ENCODE assay signal across 21 mouse cellular contexts in the genomic region with DNA sequence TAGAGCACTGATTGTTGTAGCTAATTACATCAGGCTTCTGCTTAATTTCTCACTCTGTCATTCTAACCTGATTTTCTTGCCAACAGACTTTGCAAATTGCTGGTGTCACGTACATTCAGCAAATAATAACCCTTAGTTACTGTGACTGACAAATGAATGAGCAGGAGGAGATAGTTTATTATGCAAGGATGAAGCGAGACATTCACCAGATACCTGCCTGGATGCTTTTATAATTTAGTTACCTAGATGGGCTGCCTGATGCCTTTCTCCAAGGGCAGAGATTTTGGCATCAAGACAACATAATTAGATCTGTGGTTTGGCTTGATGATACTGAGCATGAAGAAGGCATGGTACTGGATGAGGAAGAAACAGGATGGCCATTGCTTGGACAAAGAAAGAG.
DNase-seq lines count a peak whose midpoint lies in the region; ATAC-seq and TF ChIP-seq lines count a peak whose summit lies in the region.
"Had no signal": no experiment of that assay in that cellular context is flagged by ENCODE, and none has a peak within 500 bp of the region (broad histone marks: within the 10 kb centered on the region; RNA-seq: fewer than 3 reads in every experiment).

No protein-coding gene starts in this region.

- H3K4me3 ChIP-seq in forebrain, embryonic 14.5 days (ENCODE audit: low read depth, low read length) = no peak overlapping the region
- no peak overlapping the region for H3K4me3 ChIP-seq in forebrain, embryonic 11.5 days (ENCODE audit: low read depth, low read length)
- H3K4me3 ChIP-seq in stomach, embryonic 14.5 days (ENCODE audit: low read depth, low read length) = no peak overlapping the region
- H3K4me3 ChIP-seq in stomach, postnatal 0 days (ENCODE audit: low read depth, low read length) = no peak overlapping the region
- no peak overlapping the region for H3K4me3 ChIP-seq in lung, adult 2 months (replicated peaks; ENCODE audit: extremely low read depth, low read depth, low read length)
- H3K4me3 ChIP-seq: embryonic facial prominence, embryonic 10.5 days; heart, embryonic 13.5 days; hindbrain, embryonic 15.5 days had no signal

- TF ChIP-seq EP300 in stomach, postnatal 0 days (optimal IDR thresholded peaks at IDR 0.05) = no peak

- H3K9me3 ChIP-seq in forebrain, embryonic 14.5 days (replicated peaks; ENCODE audit: control insufficient read depth, low read length) = no peaks in the 10 kb centered on the region
- no peaks in the 10 kb centered on the region for H3K9me3 ChIP-seq in forebrain, embryonic 11.5 days (ENCODE audit: control insufficient read depth, low read length)
- H3K9me3 ChIP-seq in stomach, embryonic 14.5 days (ENCODE audit: control insufficient read depth, low read depth, low read length) = no peaks in the 10 kb centered on the region
- H3K9me3 ChIP-seq in stomach, postnatal 0 days (ENCODE audit: control insufficient read depth, low read length) = no peaks in the 10 kb centered on the region
- H3K9me3 ChIP-seq: G1E; heart, embryonic 13.5 days; hindbrain, embryonic 15.5 days had no signal

- no peak overlapping the region for H3K4me2 ChIP-seq in forebrain, embryonic 14.5 days (ENCODE audit: low read length)
- H3K4me2 ChIP-seq in forebrain, embryonic 11.5 days (ENCODE audit: low read depth, low read length, severe bottlenecking) = no peak overlapping the region
- H3K4me2 ChIP-seq in stomach, embryonic 14.5 days (replicated peaks; ENCODE audit: low read depth, low read length) = no peak overlapping the region
- no peak overlapping the region for H3K4me2 ChIP-seq in stomach, postnatal 0 days (replicated peaks; ENCODE audit: low read depth)
- H3K4me2 ChIP-seq: heart, embryonic 13.5 days; hindbrain, embryonic 15.5 days had no signal

- no peak overlapping the region for H3K9ac ChIP-seq in forebrain, embryonic 14.5 days (ENCODE audit: low read length)
- no peak overlapping the region for H3K9ac ChIP-seq in forebrain, embryonic 11.5 days (ENCODE audit: low read length)
- H3K9ac ChIP-seq in stomach, embryonic 14.5 days (replicated peaks; ENCODE audit: low read depth, low read length) = no peak overlapping the region
- H3K9ac ChIP-seq in stomach, postnatal 0 days (ENCODE audit: low read length) = no peak overlapping the region
- H3K9ac ChIP-seq: heart, embryonic 13.5 days; hindbrain, embryonic 15.5 days had no signal

- H3K36me3 ChIP-seq in forebrain, embryonic 14.5 days (ENCODE audit: control insufficient read depth, insufficient read depth, low read length) = no peaks in the 10 kb centered on the region
- no peaks in the 10 kb centered on the region for H3K36me3 ChIP-seq in forebrain, embryonic 11.5 days (ENCODE audit: control insufficient read depth, insufficient read depth, low read length)
- H3K36me3 ChIP-seq in stomach, embryonic 14.5 days (ENCODE audit: control insufficient read depth, insufficient read depth, low read length) = no peaks in the 10 kb centered on the region
- H3K36me3 ChIP-seq in stomach, postnatal 0 days (ENCODE audit: control insufficient read depth, insufficient read depth, low read length) = no peaks in the 10 kb centered on the region
- H3K36me3 ChIP-seq: embryonic facial prominence, embryonic 10.5 days; G1E; heart, embryonic 13.5 days; hindbrain, embryonic 15.5 days had no signal

- no peak for TF ChIP-seq CTCF in stomach, postnatal 0 days (IDR thresholded peaks at IDR 0.05; ENCODE audit: low read depth)
- TF ChIP-seq CTCF in lung, adult 2 months (IDR thresholded peaks at IDR 0.05; ENCODE audit: insufficient read depth, low read length) = no peak

- peak; percentile 14 to 49 for DNase-seq in adrenal gland, adult (ENCODE audit: inconsistent age in 2 of 2, low spot score in 1 of 2)
- DNase-seq in adrenal gland, adult 18-20 months (ENCODE audit: low spot score in 2 of 2) = no peak
- peak; percentile 42 for DNase-seq in forebrain, embryonic 14.5 days (ENCODE audit: low spot score)
- no peak for DNase-seq in forebrain, embryonic 11.5 days (ENCODE audit: low spot score)
- DNase-seq in stomach, postnatal 0 days (ENCODE audit: low spot score) = no peak
- DNase-seq in lung, adult 2 months = no peak
- DNase-seq: adrenal gland, postnatal 25 days; B cell, adult 2 months; cerebellum, adult 11-12 months; cerebellum, adult 9-10 months; cerebellum, postnatal 25 days; gastrocnemius, postnatal 36 days; heart, adult 11 months; heart, postnatal 36 days; kidney, adult 18-20 months had no signal

- no peaks in the 10 kb centered on the region for H3K4me1 ChIP-seq in forebrain, embryonic 14.5 days (ENCODE audit: control insufficient read depth, insufficient read depth, low read length)
- no peaks in the 10 kb centered on the region for H3K4me1 ChIP-seq in forebrain, embryonic 11.5 days (replicated peaks; ENCODE audit: control insufficient read depth, insufficient read depth, low read length)
- H3K4me1 ChIP-seq in stomach, embryonic 14.5 days (ENCODE audit: control insufficient read depth, insufficient read depth, low read length) = no peaks in the 10 kb centered on the region
- no peaks in the 10 kb centered on the region for H3K4me1 ChIP-seq in stomach, postnatal 0 days (replicated peaks; ENCODE audit: control insufficient read depth, insufficient read depth)
- H3K4me1 ChIP-seq in lung, adult 2 months (ENCODE audit: control insufficient read depth, insufficient read depth, low read length) = no peaks in the 10 kb centered on the region
- H3K4me1 ChIP-seq: embryonic facial prominence, embryonic 10.5 days; hindbrain, embryonic 15.5 days had no signal

- no peak for ATAC-seq in forebrain, embryonic 14.5 days
- no peak for ATAC-seq in forebrain, embryonic 11.5 days (replicated peaks; ENCODE audit: low FRiP score)
- ATAC-seq in stomach, embryonic 14.5 days (ENCODE audit: insufficient number of reproducible peaks, insufficient read depth, low FRiP score, low read depth) = peak; percentile 42; the same call in 1 of the 2 replicates
- no peak; the same call in 1 of the 2 replicates for ATAC-seq in stomach, postnatal 0 days (ENCODE audit: low FRiP score, low TSS enrichment)
- ATAC-seq: CD4-positive, CD25-positive, alpha-beta regulatory T cell, adult 4 months had no signal

- no peaks in the 10 kb centered on the region for H3K27me3 ChIP-seq in forebrain, embryonic 14.5 days (replicated peaks; ENCODE audit: control insufficient read depth, insufficient read depth, low read length)
- no peaks in the 10 kb centered on the region for H3K27me3 ChIP-seq in forebrain, embryonic 11.5 days (ENCODE audit: control insufficient read depth, insufficient read depth, low read length)
- H3K27me3 ChIP-seq in stomach, embryonic 14.5 days (ENCODE audit: control insufficient read depth, insufficient read depth, low read length) = no peaks in the 10 kb centered on the region
- H3K27me3 ChIP-seq in stomach, postnatal 0 days (ENCODE audit: control insufficient read depth, insufficient read depth, low read length) = no peaks in the 10 kb centered on the region
- H3K27me3 ChIP-seq: heart, embryonic 13.5 days; hindbrain, embryonic 15.5 days had no signal

- no peak overlapping the region for H3K27ac ChIP-seq in forebrain, embryonic 14.5 days (ENCODE audit: low read depth, low read length)
- H3K27ac ChIP-seq in forebrain, embryonic 11.5 days (ENCODE audit: low read depth, low read length) = no peak overlapping the region
- H3K27ac ChIP-seq in stomach, embryonic 14.5 days (ENCODE audit: low read length) = no peak overlapping the region
- no peak overlapping the region for H3K27ac ChIP-seq in stomach, postnatal 0 days (replicated peaks)
- H3K27ac ChIP-seq: embryonic facial prominence, embryonic 10.5 days; heart, embryonic 13.5 days; hindbrain, embryonic 15.5 days had no signal

- no peak for TF ChIP-seq POLR2A in lung, adult 2 months (IDR thresholded peaks at IDR 0.05; ENCODE audit: borderline replicate concordance, extremely low read depth, low read depth, low read length)

- WGBS in forebrain, embryonic 14.5 days = 38% methylated on average over 2 of the region's 2 CpGs
- WGBS in forebrain, embryonic 11.5 days = 75% methylated on average over 2 of the region's 2 CpGs
- WGBS in stomach, embryonic 14.5 days = 73% methylated on average over 2 of the region's 2 CpGs
- 60% methylated on average over 2 of the region's 2 CpGs for WGBS in stomach, postnatal 0 days
- 55% methylated on average over 2 of the region's 2 CpGs for WGBS in lung, adult 2 months

Comparison
In these comparisons a context has a peak if more than half of its experiments do, and no peak if none do; other contexts are left out.
1. DNase-seq: peak in adrenal gland, adult (2 of 2) and forebrain, embryonic 14.5 days (single experiment); none in adrenal gland, adult 18-20 months (0 of 2), forebrain, embryonic 11.5 days (single experiment), stomach, postnatal 0 days (single experiment) and lung, adult 2 months (single experiment).